Mouse (Mus musculus): ENCODE measurements around the gene Foxo3. TPM values are rescaled to one million over a fixed set of nuclear protein-coding genes. Genes with fewer than 3 reads are reported as not detected.

Gene Foxo3
- total RNA-seq, 2 experiments from 2014 or later: 25.6 to 31.0 TPM

GRCm38 (mm10) chr10:42142791-42143190, 133.8 kb downstream of the Foxo3 start:
- intact Hi-C loops (cut with DNase I): no loop called here
- no peak for DNase-seq

GRCm38 (mm10) chr10:42142081-42142480, 134.5 kb downstream of the Foxo3 start:
- no peak for DNase-seq
- intact Hi-C loops (cut with DNase I): no loop called here

GRCm38 (mm10) chr10:42139749-42140148, 136.8 kb downstream of the Foxo3 start:
- intact Hi-C loops (cut with DNase I): no loop called here
- no peak for DNase-seq

GRCm38 (mm10) chr10:42134759-42135702, 141.5 kb downstream of the Foxo3 start:
- intact Hi-C loops (cut with DNase I): no loop called here
- DNase-seq: no peak

Other genes starting within 250 kb of the Foxo3 start
- 10 to 100 TPM in 1 of 2 experiments, 1 to 10 TPM in 1; 8.5 to 10.5 TPM for gene Afg1l, start 201.8 kb upstream of the Foxo3 start, total RNA-seq (2021)
- 100 to 1,000 TPM; 140 to 160 TPM for gene Snx3, start 225.3 kb upstream of the Foxo3 start, total RNA-seq (2021)